Mouse (Mus musculus): ENCODE measurements around the gene Nr1i3. TPM values are rescaled to one million over a fixed set of nuclear protein-coding genes. Genes with fewer than 3 reads are reported as not detected.

Nr1i3 gene
- total and polyA plus RNA-seq, 2 experiments from 2014 or later: 0.11 to 0.19 TPM

GRCm38 (mm10) chr1:171216241-171216955, 2.6 kb downstream of the Nr1i3 start:
- WGBS: 90% methylated on average over 18 of the region's 18 CpGs
- peaks cover 26% of the 10 kb centered on the region; the same call in 1 of the 2 replicates for H3K36me3 ChIP-seq (ENCODE audit: insufficient read depth, low read length)
- ATAC-seq (ENCODE audit: low FRiP score) (no peak), DNase-seq (ENCODE audit: low spot score) (no peak)
- no peak overlapping the region for H3K27ac ChIP-seq (ENCODE audit: low read depth, low read length)
- no peak overlapping the region for H3K4me2 ChIP-seq (ENCODE audit: low read depth, low read length, poor library complexity, severe bottlenecking)
- no peaks in the 10 kb centered on the region for H3K27me3 ChIP-seq (ENCODE audit: insufficient read depth, low read length)
- H3K9ac ChIP-seq (replicated peaks; ENCODE audit: low read length, poor library complexity, severe bottlenecking): no peak overlapping the region
- TF ChIP-seq CTCF (IDR thresholded peaks at IDR 0.05): no peak
- H3K4me3 ChIP-seq (ENCODE audit: low read depth, low read length): no peak overlapping the region
- no peaks in the 10 kb centered on the region for H3K9me3 ChIP-seq (ENCODE audit: low read length)
- peaks cover 5% of the 10 kb centered on the region for H3K4me1 ChIP-seq (ENCODE audit: insufficient read depth, low read length)

- no peaks in the 10 kb centered on the region for H3K27me3 ChIP-seq (ENCODE audit: insufficient read depth, low read length)
- DNase-seq (ENCODE audit: low spot score) (peak; percentile 90), ATAC-seq (ENCODE audit: low FRiP score) (peak; percentile 24; the same call in 1 of the 2 replicates)
- H3K4me3 ChIP-seq (ENCODE audit: low read depth, low read length): peak overlapping the region; percentile 60
- H3K4me1 ChIP-seq (ENCODE audit: insufficient read depth, low read length): peaks cover 6% of the 10 kb centered on the region
- TF ChIP-seq CTCF (IDR thresholded peaks at IDR 0.05): peak; percentile 95
- no peaks in the 10 kb centered on the region for H3K9me3 ChIP-seq (ENCODE audit: low read length)
- peak overlapping the region; percentile 50; the same call in 1 of the 2 replicates for H3K9ac ChIP-seq (replicated peaks; ENCODE audit: low read length, poor library complexity, severe bottlenecking)
- WGBS: 8% methylated on average over 10 of the region's 10 CpGs
- H3K27ac ChIP-seq (ENCODE audit: low read depth, low read length): peak overlapping the region; percentile 32; the same call in 1 of the 2 replicates
- peak overlapping the region; percentile 71 for H3K4me2 ChIP-seq (ENCODE audit: low read depth, low read length, poor library complexity, severe bottlenecking)
- peaks cover 26% of the 10 kb centered on the region; the same call in 1 of the 2 replicates for H3K36me3 ChIP-seq (ENCODE audit: insufficient read depth, low read length)
Measured at GRCm38 (mm10) chr1:171220871-171221270, 7.1 kb downstream of the Nr1i3 start.

GRCm38 (mm10) chr1:171221281-171222193, 7.8 kb downstream of the Nr1i3 start:
- peak overlapping the region; percentile 32; the same call in 1 of the 2 replicates for H3K27ac ChIP-seq (ENCODE audit: low read depth, low read length)
- no peaks in the 10 kb centered on the region for H3K27me3 ChIP-seq (ENCODE audit: insufficient read depth, low read length)
- TF ChIP-seq CTCF (IDR thresholded peaks at IDR 0.05): no peak
- no peaks in the 10 kb centered on the region for H3K9me3 ChIP-seq (ENCODE audit: low read length)
- H3K4me3 ChIP-seq (ENCODE audit: low read depth, low read length): peak overlapping the region; percentile 60
- peak overlapping the region; percentile 50 for H3K9ac ChIP-seq (replicated peaks; ENCODE audit: low read length, poor library complexity, severe bottlenecking)
- ATAC-seq (ENCODE audit: low FRiP score) (peak; percentile 0; the same call in 1 of the 2 replicates), DNase-seq (ENCODE audit: low spot score) (no peak)
- WGBS: 5% methylated on average over 22 of the region's 22 CpGs
- peaks cover 26% of the 10 kb centered on the region; the same call in 1 of the 2 replicates for H3K36me3 ChIP-seq (ENCODE audit: insufficient read depth, low read length)
- peaks cover 6% of the 10 kb centered on the region for H3K4me1 ChIP-seq (ENCODE audit: insufficient read depth, low read length)
- H3K4me2 ChIP-seq (ENCODE audit: low read depth, low read length, poor library complexity, severe bottlenecking): peak overlapping the region; percentile 71

GRCm38 (mm10) chr1:171222238-171223155, 8.7 kb downstream of the Nr1i3 start, which contains the start of gene Tomm40l:
Gene Tomm40l (minus strand): TSS chr1:171222514.
- peak; percentile 99 for DNase-seq (ENCODE audit: low spot score)
- H3K9ac ChIP-seq (replicated peaks; ENCODE audit: low read length, poor library complexity, severe bottlenecking): peak within 1 kb of the TSS; percentile 50
- peak; percentile 84 for TF ChIP-seq CTCF (IDR thresholded peaks at IDR 0.05)
- WGBS: 2% methylated on average over 28 of the region's 28 CpGs
- peak within 1 kb of the TSS; percentile 71 for H3K4me2 ChIP-seq (ENCODE audit: low read depth, low read length, poor library complexity, severe bottlenecking)
- ATAC-seq (ENCODE audit: low FRiP score): peak; percentile 95
- peaks cover 23% of the 10 kb centered on the region; the same call in 1 of the 2 replicates for H3K36me3 ChIP-seq (ENCODE audit: insufficient read depth, low read length)
- peaks cover 6% of the 10 kb centered on the region for H3K4me1 ChIP-seq (ENCODE audit: insufficient read depth, low read length)
- H3K27me3 ChIP-seq (ENCODE audit: insufficient read depth, low read length): no peaks in the 10 kb centered on the region
- no peaks in the 10 kb centered on the region for H3K9me3 ChIP-seq (ENCODE audit: low read length)
- peak within 1 kb of the TSS; percentile 21; the same call in 1 of the 2 replicates for H3K27ac ChIP-seq (ENCODE audit: low read depth, low read length)
- peak within 1 kb of the TSS; percentile 60 for H3K4me3 ChIP-seq (ENCODE audit: low read depth, low read length)

GRCm38 (mm10) chr1:171223168-171223567, 9.4 kb downstream of the Nr1i3 start:
- Histone ChIP-seq H3K4me2 (ENCODE audit: low read depth, low read length, poor library complexity, severe bottlenecking) (peak overlapping the region; percentile 71), H3K27ac (ENCODE audit: low read depth, low read length) (no peak overlapping the region), H3K4me3 (ENCODE audit: low read depth, low read length) (peak overlapping the region; percentile 60; the same call in 1 of the 2 replicates), H3K36me3 (ENCODE audit: insufficient read depth, low read length) (peaks cover 20% of the 10 kb centered on the region; the same call in 1 of the 2 replicates), H3K9ac (replicated peaks; ENCODE audit: low read length, poor library complexity, severe bottlenecking) (no peak overlapping the region), H3K4me1 (ENCODE audit: insufficient read depth, low read length) (peaks cover 6% of the 10 kb centered on the region), H3K27me3 (ENCODE audit: insufficient read depth, low read length) (no peaks in the 10 kb centered on the region), H3K9me3 (ENCODE audit: low read length) (no peaks in the 10 kb centered on the region)
- 81% methylated on average over 6 of the region's 6 CpGs for WGBS
- TF ChIP-seq CTCF (IDR thresholded peaks at IDR 0.05): no peak
- DNase-seq (ENCODE audit: low spot score) (no peak), ATAC-seq (ENCODE audit: low FRiP score) (no peak)

All from midbrain, postnatal 0 days (tissue).